Mouse (Mus musculus): Measurements from ENCODE around the gene Garem2.

- TF ChIP-seq POLR2A (IDR thresholded peaks at IDR 0.05; ENCODE audit: borderline replicate concordance, control insufficient read depth, low read depth, low read length) = no peak
- no peak for TF ChIP-seq CTCF (IDR thresholded peaks at IDR 0.05; ENCODE audit: control insufficient read depth, insufficient read depth, low read length)
Measured at GRCm38 (mm10) chr5:30095731-30096130, 9.2 kb upstream of the Garem2 start.
